Mouse (Mus musculus): ENCODE measurements around the gene Dock9. TPM values are rescaled to one million over a fixed set of nuclear protein-coding genes. Genes with fewer than 3 reads are reported as not detected.

Dock9 gene
- polyA plus RNA-seq, 1 experiment: 64.7 TPM

GRCm38 (mm10) chr14:121546621-121547020 is 251.0 kb downstream of the Dock9 start:
- no peak for DNase-seq (ENCODE audit: extremely low spot score in 1 of 2, low spot score in 1 of 2)

- no peak for DNase-seq (ENCODE audit: extremely low spot score in 1 of 2, low spot score in 1 of 2)
Observed at GRCm38 (mm10) chr14:121545551-121546331, 251.9 kb downstream of the Dock9 start.

GRCm38 (mm10) chr14:121541262-121541661 is 256.4 kb downstream of the Dock9 start:
- DNase-seq (ENCODE audit: extremely low spot score in 1 of 2, low spot score in 1 of 2): no peak

- DNase-seq (ENCODE audit: extremely low spot score in 1 of 2, low spot score in 1 of 2): no peak
Observed at GRCm38 (mm10) chr14:121534501-121534900, 263.1 kb downstream of the Dock9 start.

- DNase-seq (ENCODE audit: extremely low spot score in 1 of 2, low spot score in 1 of 2): no peak
Observed at GRCm38 (mm10) chr14:121530853-121531252, 266.8 kb downstream of the Dock9 start.

- DNase-seq (ENCODE audit: extremely low spot score in 1 of 2, low spot score in 1 of 2): no peak
Observed at GRCm38 (mm10) chr14:121527883-121528282, 269.8 kb downstream of the Dock9 start.

- DNase-seq (ENCODE audit: extremely low spot score in 1 of 2, low spot score in 1 of 2): no peak
Observed at GRCm38 (mm10) chr14:121527201-121527600, 270.4 kb downstream of the Dock9 start.

- DNase-seq (ENCODE audit: extremely low spot score in 1 of 2, low spot score in 1 of 2): no peak
Observed at GRCm38 (mm10) chr14:121521709-121522108, 275.9 kb downstream of the Dock9 start.

- no peak for DNase-seq (ENCODE audit: extremely low spot score in 1 of 2, low spot score in 1 of 2)
Observed at GRCm38 (mm10) chr14:121516881-121517280, 280.8 kb downstream of the Dock9 start.

- DNase-seq (ENCODE audit: extremely low spot score in 1 of 2, low spot score in 1 of 2): no peak
Observed at GRCm38 (mm10) chr14:121508929-121509328, 288.7 kb downstream of the Dock9 start.

GRCm38 (mm10) chr14:121506336-121506735 is 291.3 kb downstream of the Dock9 start:
- no peak for DNase-seq (ENCODE audit: extremely low spot score in 1 of 2, low spot score in 1 of 2)

GRCm38 (mm10) chr14:121505485-121505860 is 292.2 kb downstream of the Dock9 start:
- DNase-seq (ENCODE audit: extremely low spot score in 1 of 2, low spot score in 1 of 2): no peak

- DNase-seq (ENCODE audit: extremely low spot score in 1 of 2, low spot score in 1 of 2): no peak
Observed at GRCm38 (mm10) chr14:121504781-121505484, 292.7 kb downstream of the Dock9 start, which contains the start of gene Slc15a1. Gene Slc15a1, minus strand, starts transcription at chr14:121505252.

GRCm38 (mm10) chr14:121500577-121500976 is 297.1 kb downstream of the Dock9 start:
- DNase-seq (ENCODE audit: extremely low spot score in 1 of 2, low spot score in 1 of 2): no peak

GRCm38 (mm10) chr14:121499769-121500168 is 297.9 kb downstream of the Dock9 start:
- DNase-seq (ENCODE audit: extremely low spot score in 1 of 2, low spot score in 1 of 2): no peak

GRCm38 (mm10) chr14:121497800-121498199 is 299.8 kb downstream of the Dock9 start:
- no peak for DNase-seq (ENCODE audit: extremely low spot score in 1 of 2, low spot score in 1 of 2)

GRCm38 (mm10) chr14:121495741-121496140 is 301.9 kb downstream of the Dock9 start:
- DNase-seq (ENCODE audit: extremely low spot score in 1 of 2, low spot score in 1 of 2): no peak

GRCm38 (mm10) chr14:121495120-121495519 is 302.5 kb downstream of the Dock9 start:
- DNase-seq (ENCODE audit: extremely low spot score in 1 of 2, low spot score in 1 of 2): no peak

GRCm38 (mm10) chr14:121494238-121494637 is 303.4 kb downstream of the Dock9 start:
- no peak for DNase-seq (ENCODE audit: extremely low spot score in 1 of 2, low spot score in 1 of 2)

GRCm38 (mm10) chr14:121493712-121494111 is 303.9 kb downstream of the Dock9 start:
- no peak for DNase-seq (ENCODE audit: extremely low spot score in 1 of 2, low spot score in 1 of 2)

GRCm38 (mm10) chr14:121492328-121492727 is 305.3 kb downstream of the Dock9 start:
- DNase-seq (ENCODE audit: extremely low spot score in 1 of 2, low spot score in 1 of 2): no peak

Data from frontal cortex, adult 2 months (tissue).